Mouse (Mus musculus): ENCODE data around the gene Eml6.
"Not testable (repeated sequence)": the region's sequence is repeated elsewhere in the genome, so short reads cannot be mapped to it uniquely, and the experiment has no call there.

The Eml6 gene

DNA sequence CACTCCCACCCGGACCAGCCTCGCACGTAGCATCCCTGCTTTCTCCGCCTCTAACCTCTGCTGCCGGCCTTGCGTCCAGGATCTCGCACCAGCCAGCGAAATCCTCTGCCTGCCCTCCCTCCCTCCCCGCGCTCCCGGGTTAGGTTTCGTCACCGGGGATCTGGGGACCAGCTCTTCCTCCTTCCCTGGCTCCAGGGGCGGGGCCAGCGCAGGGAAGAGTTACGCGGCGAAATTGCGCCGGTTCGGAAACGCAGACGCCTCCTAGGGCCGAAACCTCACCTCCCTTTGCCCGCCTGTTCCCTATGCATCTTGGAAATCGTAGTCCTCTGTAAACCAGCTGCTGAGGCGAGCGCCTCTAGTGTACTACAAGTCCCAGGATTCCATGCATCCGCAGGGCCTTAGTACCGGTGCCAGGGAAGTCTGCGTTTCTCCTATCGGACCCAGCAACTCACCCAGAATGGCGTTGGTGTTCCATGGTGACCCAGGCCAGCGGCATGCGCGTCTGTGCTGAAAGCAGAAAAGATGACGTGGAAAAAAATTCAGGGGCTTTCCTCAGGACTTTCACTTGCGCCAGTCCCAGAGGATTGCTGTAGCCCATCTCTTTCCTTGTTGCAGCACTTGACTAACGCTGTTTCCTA is at the start of gene Eml6:
TSS of gene Eml6 (minus strand) at position 199 of the 638 bp plus-strand sequence.
- peak; percentile 93 to 97 for DNase-seq

GRCm38 (mm10) chr11:30057299-30057698 is 31.5 kb upstream of the Eml6 start:
- DNase-seq: no peak

DNA sequence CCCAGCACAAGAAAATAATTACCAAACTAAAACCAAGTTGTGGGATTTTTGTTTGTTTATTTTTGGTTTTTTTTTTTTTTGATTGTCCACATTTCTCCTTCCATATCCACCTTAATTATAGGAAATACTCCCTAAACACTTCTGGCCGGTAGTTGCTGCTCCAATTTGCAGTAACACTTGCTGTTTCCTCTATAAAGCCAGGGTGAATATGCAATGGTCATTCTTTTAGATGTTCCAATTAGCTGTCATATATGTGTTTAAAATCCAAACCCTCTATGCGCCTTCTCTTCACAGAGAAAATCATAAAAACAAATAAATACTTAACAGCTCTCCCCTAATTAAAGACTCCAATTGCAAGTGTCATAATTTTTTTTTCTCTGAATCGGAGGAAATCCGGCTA is 689 bp downstream of the Eml6 start:
- DNase-seq: no peak

DNA sequence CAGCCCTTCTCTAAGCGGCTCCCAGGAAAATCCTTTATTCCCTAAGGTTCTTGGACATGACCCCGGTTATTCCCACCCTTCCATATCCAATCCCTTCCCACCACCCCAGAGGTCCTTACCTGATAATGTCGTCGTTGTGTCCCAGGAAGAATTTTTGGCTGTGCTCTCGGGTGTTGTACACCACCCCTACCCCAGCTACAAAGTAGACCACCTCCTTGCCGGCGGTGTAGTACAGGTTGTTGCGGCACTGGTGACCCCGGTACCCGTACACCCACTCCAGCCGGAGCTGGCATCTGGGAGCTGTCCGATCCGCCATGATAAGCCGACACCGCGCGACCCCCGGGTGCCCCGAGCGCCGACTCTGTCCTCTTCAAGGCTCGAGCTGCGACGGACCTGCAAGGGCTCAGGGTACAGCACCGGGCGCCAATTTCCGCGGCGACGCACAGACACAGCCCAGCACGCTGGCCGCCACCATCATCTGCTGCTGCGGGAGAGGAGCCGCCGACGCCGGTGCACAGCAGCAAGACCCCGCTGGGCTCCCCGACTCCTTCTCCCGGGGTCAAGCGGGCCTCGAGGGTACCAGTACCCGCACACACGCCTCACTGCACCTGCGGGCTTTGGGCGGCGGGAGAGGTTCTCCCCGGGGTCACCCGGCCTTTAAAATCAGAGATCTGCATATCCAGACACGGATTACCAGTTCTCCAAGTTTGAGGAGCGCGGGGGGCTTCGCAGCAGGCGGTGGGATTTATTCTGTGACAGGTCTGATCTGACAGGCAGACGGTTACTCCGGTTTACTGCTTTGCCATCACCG is 1.4 kb downstream of the Eml6 start:
- DNase-seq: peak; percentile 65 to 68

GRCm38 (mm10) chr11:29986257-29986656 is 39.6 kb downstream of the Eml6 start:
- DNase-seq: no peak

- DNase-seq: no peak
These were observed 57.0 kb downstream of the Eml6 start for GRCm38 (mm10) chr11:29968874-29969273.

- no peak for DNase-seq
These were observed 66.5 kb downstream of the Eml6 start for GRCm38 (mm10) chr11:29959366-29959765.

DNA sequence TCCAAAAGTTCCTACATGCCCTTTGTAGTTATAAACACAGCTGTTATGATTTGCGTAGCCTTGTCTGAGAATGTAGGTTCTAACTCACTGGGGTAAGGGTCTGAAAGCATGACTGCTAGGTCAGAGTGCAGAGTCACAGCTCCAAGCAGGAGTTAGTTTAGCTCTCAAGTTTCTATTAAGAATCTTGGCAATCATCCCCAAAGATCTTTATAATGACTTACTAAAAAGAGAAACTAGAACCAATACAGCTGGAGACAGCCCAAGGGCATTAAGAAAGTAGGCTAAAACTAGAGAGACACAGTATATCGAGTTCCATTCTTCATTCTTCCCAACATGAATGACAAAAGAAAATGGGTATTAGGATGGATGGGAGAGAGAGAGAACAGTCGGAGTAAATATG is 81.2 kb downstream of the Eml6 start:
- no peak for DNase-seq

DNA sequence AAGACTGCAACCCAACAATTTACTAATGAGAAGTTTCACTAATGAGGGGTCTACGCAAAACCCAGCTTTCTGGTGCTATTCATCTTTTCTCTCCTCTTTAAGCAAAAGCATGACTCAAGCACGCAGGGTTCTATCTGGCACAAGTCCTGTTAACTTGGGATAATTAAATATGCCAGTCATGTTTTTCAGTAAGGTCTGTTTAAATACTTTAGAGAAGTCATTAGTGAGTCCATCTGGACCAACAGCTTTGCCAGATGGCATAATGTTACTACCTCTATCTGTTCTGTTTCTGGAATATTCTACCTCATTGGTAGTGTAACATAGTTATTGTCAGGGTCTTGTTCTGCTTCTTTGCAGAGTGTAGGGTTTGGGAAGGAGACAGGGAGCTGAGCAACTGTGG is 101.5 kb downstream of the Eml6 start:
- peak in 1 of 2 experiments; percentile 12 for DNase-seq

- DNase-seq: no peak
These were observed 102.0 kb downstream of the Eml6 start for GRCm38 (mm10) chr11:29923851-29924250.

DNA sequence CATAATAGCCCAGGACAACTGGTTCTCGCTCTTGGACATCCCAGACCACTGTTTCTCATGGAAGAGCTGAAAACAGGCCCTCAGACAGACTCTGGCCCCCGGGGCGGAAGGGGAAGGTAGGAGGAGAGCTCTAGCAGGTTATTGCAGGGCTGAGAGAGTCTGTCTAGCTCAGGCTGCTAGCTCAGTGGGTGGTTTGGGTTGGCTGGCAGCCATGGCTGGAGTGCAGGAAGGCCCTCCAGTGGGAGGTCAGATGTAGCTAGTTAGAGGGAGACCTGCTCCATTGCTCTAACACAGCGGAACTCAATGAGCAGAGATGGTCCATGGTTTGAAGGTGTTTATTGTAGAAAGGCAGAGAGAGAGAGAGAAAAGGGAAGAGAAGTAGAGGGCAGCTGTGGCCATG is 112.7 kb downstream of the Eml6 start:
- DNase-seq: peak; percentile 37 to 58

DNA sequence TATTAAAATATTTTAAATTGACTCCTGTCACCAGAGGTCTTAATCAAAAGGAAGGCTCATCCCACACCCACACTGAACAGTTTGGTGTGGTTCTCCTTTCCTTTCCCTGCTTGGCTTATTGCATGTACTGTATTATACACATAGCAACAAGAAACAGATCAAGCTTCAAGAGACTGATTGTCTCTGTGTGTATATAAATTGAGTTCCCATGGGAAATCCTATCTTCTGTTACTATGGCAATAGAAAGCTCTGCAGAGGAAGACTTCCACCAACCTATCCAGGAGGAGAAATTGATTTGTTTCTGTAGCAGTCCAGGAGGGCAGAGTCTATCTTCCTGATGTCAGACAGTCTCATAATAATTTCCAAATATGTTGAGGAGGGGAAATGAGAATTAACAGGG is 116.5 kb downstream of the Eml6 start:
- DNase-seq: no peak

GRCm38 (mm10) chr11:29885160-29885559 is 140.7 kb downstream of the Eml6 start:
- DNase-seq: peak; percentile 46 to 67

- no peak for DNase-seq
These were observed 141.5 kb downstream of the Eml6 start for GRCm38 (mm10) chr11:29884355-29884754.

GRCm38 (mm10) chr11:29883024-29883423 is 142.8 kb downstream of the Eml6 start:
- no peak for DNase-seq

GRCm38 (mm10) chr11:29879641-29880040 is 146.2 kb downstream of the Eml6 start:
- DNase-seq: no peak

GRCm38 (mm10) chr11:29877981-29878380 is 147.9 kb downstream of the Eml6 start:
- no peak for DNase-seq

- no peak for DNase-seq
These were observed 148.6 kb downstream of the Eml6 start for GRCm38 (mm10) chr11:29877280-29877679.

DNA sequence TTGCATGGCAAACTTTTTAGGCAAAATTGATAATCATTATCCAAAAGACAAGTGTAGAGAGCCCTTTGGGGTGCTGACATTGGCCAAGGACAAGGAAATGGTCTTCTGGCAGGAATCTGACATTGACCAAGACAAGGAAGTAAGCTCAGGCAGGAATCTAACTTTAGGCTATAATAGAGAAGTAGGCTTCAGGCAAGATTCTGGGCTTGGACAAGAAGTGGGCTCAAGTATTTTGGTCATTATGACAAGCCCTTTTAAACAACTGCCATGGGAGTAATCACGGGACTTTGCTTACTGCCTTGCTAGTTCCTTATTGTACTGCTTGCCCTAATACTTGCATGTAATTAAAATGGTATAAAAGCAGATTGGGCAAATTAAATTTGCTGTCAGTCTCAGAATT is 151.1 kb downstream of the Eml6 start:
- DNase-seq: not testable (repeated sequence)

- DNase-seq: no peak
These were observed 155.7 kb downstream of the Eml6 start for GRCm38 (mm10) chr11:29870174-29870573.

DNA sequence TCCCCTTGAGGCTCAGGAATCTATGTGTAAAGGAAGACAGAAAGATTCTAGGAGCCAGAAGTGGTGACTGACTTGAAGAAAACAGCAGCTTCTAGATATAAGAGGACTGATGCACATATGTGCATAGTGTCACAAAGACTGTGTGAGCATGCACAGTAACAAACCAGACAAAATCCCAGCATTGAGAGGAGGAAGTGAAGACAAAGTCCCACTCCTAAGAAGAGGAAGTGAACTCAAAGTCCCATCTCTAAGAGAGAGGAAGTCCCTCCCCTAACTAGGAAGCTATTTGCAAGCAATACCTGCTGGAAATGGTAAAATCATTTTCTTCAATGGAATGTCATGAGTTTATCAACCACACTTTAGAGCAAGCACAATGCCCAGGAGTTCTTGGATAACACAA is 161.6 kb downstream of the Eml6 start:
- DNase-seq: no peak

DNA sequence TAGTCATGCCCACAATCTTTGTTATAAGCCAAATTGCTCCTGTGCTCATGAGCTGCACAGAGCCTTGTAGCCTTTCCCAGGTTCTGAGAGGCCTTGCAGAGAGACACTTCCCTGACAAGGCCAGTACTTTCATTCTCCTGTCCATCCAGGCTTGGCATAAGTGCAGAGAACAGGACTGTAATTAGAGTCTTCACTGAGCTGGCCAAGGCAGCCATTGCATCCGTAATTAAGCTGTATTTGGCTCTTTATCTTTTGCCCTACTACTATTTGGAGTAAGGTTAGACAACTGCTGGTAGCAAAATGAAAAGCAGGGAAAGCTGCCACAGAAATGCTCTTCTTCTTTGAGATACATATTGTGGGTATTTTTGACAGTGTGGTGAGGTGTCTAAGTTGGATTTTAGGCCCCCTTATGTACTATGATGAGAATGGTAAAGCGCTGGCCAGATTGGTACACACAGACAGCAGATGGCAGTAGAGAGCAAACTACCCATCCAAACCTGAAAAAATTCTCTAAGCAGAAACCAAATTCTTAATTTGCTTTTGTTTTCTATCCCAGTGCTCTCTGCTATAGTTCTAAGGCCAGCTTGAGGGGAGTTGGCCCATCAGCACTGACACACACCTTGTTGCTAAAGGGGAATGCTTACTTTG is 164.0 kb downstream of the Eml6 start:
- peak; percentile 27 to 54 for DNase-seq

- DNase-seq: no peak
These were observed 164.8 kb downstream of the Eml6 start for GRCm38 (mm10) chr11:29861040-29861439.

Measured in cerebellum, postnatal 36 days (tissue).